Mouse (Mus musculus): Measurements from ENCODE around the gene Gabpb2.

DNA sequence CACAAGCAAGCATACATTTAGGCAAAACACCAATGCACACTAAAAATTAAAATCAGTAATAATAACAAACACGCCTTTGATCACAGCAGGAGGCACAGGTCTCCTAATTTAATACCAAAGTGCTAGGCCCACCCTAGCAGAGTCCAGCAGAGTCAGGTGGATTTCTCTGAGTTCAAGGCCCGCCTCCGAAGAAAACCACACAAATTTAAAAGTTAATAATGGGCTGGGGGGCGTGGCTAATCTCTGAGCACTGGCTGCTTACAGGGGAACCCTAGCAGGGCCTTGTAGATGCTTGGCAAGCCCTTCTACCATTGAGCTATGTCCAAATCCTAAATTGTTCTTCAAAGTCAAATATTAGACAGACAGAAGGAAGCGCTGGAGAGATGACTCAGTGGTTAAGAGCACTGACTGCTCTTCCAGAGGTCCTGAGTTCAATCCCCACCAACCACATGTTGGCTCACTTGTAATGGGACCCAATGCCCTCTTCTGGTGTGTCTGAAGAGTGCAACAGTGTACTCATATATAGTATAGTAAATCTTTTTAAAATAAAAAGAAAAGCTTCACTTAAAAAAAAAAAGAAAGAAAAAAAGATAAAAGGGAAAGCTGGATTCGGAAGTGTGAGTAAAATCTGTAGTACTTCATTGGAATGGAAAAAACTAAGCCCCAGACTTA is 886 bp upstream of the Gabpb2 start:
- TF ChIP-seq CHD2 (IDR thresholded peaks at IDR 0.05; ENCODE audit: low read length) (no peak), GABPA (IDR thresholded peaks at IDR 0.05; ENCODE audit: low read depth, low read length) (no peak), POLR2A (IDR thresholded peaks at IDR 0.05; ENCODE audit: control insufficient read depth in 1 of 2, insufficient read depth in 1 of 2, low read depth in 1 of 2, low read length in 2 of 2, poor library complexity in 1 of 2) (no peak), CTCF (IDR thresholded peaks at IDR 0.05 in 2 of 3, conservative IDR thresholded peaks at IDR 0.05 in 1 of 3; ENCODE audit: control insufficient read depth in 1 of 3, insufficient read depth in 1 of 3, low read depth in 2 of 3, low read length in 3 of 3, poor library complexity in 1 of 3, severe bottlenecking in 1 of 3) (peak in 1 of 3 experiments; percentile 51; a peak in 2 of 6 replicates), TAL1 (IDR thresholded peaks at IDR 0.05; ENCODE audit: low read length) (no peak), MYB (IDR thresholded peaks at IDR 0.05; ENCODE audit: low read depth, low read length) (no peak), EP300 (IDR thresholded peaks at IDR 0.05; ENCODE audit: low read depth in 1 of 2, low read length in 2 of 2) (no peak), TBP (IDR thresholded peaks at IDR 0.05; ENCODE audit: low read depth, low read length) (no peak), MAZ (IDR thresholded peaks at IDR 0.05; ENCODE audit: low read depth, low read length) (no peak), CHD1 (IDR thresholded peaks at IDR 0.05; ENCODE audit: low read depth, low read length) (no peak), ZNF384 (IDR thresholded peaks at IDR 0.05; ENCODE audit: low read depth, low read length) (no peak), ETS1 (IDR thresholded peaks at IDR 0.05; ENCODE audit: low read depth, low read length) (no peak)
